Mouse (Mus musculus): ENCODE data around the gene Colca2. TPM values are rescaled to one million over a fixed set of nuclear protein-coding genes. Genes with fewer than 3 reads are reported as not detected.

Colca2 gene
- total RNA-seq, 2 experiments from 2014 or later = 0.89 to 1.6 TPM

DNA sequence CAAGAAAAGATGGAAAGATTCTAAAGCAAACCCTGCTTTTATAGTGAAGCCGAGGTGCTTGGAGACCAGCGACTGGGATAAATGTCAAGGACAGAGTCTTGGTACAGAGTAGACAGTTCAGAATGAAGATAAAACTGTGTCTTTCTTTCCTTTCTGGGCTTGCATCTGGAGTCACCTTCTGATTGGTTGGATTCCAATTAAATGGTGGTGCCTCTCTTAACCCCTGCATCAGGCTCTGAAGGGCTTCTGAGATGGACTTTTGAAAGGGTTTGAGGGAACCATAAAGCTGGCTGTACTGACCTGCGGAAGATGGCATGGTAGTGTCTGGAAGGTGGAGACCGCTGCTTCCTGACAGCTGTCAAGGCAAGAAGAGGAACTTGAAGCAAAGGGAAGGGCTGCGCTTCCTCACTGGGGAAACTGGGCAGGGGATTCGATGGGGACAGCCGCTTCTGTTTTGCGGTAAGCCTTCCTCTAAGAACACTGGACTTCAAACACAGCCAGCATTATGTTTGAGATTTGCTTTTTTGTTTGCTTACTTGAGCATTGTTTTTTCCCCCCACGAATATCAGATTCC lies 4.7 kb downstream of the Colca2 start:
- intact Hi-C loops (cut with DNase I) = no loop called here
- DNase-seq = no peak

DNA sequence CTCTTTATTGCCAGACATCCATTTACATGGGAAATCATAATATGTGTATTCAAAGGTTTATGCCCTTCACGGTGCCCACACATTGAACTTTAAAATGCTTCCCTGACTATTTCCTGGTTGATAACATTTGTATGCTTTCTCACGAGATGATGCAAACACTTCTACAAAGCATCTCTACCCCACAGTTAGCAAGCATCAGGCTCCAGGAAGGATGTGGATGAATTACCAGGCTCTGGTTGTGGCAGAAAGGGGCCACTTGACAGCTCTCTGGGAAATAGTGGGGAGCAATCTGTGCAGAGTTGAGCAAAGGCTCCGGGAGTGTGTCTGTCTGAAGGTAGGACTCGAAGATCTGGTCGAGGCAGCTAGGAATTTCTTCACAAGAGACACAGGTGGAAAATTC lies 6.3 kb downstream of the Colca2 start:
- DNase-seq = no peak
- intact Hi-C loops (cut with DNase I) = no loop called here

DNA sequence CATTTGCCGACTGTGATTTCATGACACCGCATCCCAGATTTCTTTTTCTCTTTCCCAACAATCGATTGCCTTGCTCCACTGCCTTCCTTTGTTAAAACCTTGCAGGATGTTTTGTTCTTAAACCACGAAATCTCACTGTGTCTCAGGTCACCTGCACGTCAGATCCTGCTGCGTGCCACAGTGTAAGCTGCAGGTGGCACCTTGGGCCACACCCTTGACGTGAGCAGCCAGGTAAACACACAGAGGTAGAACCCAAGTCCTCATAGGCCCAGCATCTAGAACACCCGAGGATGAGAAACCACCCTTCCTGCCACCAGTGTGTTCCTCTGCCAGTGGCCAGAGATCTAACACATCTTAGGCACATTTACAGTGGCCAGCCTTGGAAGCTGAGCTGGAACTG lies 7.3 kb downstream of the Colca2 start:
- intact Hi-C loops (cut with DNase I) = no loop called here
- DNase-seq = no peak

DNA sequence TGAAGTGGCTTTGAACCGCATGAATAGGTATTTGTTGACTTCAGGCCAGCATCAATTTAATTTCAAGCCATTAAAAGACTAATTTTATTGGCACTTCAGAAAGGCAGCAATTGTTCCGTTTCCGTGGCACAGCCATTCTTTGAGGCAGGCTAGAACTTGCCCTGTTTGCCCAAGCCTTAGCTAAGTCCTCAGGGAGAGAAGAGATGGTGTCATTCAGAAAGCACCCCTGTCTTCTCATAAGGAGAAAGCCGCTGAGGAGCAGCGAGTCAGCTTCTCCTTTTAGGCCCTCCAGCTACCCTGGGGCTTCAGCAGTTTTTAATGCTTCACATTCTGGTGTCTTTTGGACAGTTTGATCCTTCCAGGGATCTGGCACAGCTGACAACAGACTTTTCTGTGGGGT lies 9.5 kb downstream of the Colca2 start:
- DNase-seq = no peak
- intact Hi-C loops (cut with DNase I) = no loop called here

DNA sequence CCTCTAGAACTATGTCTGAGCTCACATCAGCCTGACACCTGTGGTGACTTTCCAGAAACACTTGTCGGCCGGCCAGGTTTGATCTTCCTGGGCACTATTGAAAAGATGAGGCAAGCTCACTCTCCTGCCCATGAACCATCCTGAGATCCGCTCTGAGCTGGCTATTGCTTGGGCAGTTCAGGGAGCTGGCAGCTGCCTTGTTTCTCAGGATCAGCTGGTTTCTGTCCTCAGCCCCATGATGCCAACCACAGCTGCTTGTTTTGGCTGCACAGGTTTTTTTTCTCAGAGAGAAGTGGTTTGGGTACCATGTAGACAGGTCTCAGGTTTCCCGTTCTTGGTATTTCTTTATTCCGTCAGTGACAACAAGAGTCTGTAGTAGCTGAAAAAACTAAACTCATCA lies 19.9 kb downstream of the Colca2 start:
- no peak for DNase-seq
- intact Hi-C loops (cut with DNase I) = no loop called here

DNA sequence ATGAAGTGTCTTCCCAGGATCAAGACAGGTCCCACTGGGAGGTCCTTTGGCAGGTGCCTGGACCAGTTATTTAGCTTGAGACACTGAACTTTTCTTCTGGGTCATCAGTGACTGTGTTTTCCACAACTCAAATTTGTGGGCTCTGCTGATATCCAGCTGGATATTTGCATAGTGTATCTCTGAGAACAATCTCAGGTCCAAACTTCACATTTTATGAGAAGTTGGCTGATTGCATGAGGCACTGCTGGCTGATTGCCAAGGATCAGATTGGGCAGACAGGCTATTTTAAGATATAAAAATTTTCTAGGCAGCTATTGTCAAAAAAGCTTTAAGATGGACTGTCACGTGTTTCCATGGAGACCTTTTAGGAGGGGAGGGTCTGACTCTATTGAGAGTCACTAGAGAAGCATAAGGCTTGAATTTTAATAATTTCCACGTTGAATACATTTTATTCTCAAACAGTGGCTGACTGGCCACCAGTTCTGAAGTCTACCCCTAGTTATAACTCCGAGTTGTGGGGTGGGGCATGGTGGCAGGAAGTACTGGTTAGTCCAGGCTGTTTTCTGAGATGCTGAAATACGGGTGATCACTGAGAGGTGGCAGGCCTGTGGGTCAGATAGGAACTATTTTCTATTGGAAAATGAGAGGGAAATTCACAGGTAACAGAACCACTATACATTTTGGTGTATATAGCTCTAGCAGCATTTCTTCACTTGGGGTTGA lies 21.4 kb downstream of the Colca2 start:
- no peak for DNase-seq
- intact Hi-C loops (cut with DNase I) = no loop called here

DNA sequence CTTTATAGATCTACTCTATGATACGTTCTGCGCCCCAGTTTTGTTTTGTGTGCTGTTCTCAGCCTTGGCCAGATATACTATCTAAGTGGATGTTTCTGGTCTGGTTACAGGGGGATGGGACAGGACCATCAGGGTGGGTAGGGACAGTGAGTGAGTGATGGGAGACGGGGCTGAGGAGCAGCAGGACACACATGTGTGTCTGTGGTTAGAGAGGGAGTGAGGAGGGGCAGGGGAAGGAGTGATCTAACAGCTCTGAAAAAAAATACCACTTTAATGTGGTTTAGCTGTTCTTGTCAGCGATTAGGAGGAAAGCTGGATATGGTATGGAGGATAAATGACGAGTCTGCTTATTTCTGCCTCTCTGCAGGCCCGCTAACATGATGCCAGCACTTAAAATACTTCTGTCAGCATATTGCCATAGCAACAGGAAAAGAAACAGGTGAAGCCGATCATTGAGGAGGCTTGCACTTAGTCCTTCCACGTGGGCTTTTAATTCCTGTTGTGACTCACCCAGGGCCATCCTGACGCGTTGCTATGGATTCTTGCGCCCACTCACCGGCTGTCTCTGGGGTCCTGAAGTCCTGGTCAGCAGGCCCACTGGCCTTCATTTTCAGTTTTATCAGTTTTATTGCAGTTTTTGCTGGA lies 39.5 kb downstream of the Colca2 start:
- no peak for DNase-seq
- intact Hi-C loops (cut with DNase I) = no loop called here

DNA sequence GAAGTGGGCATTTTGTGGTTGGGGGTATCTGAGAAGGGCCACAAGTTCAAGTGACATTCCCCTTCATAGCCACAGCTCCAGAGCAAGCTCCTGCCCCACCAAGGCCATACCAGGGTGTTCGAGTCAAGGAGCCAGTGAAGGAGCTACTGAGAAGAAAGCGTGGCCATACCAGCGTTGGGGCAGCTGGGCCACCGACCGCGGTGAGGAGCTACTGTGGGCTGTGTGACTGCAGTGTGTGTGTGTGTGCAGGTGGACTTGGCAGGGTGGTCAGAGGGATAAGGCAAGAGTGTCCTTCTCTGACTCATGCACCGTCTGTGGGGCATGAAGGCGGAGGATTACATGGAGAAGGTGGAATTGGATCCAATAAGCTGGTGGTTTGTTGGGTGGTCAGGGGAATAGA lies 46.2 kb downstream of the Colca2 start:
- intact Hi-C loops (cut with DNase I) = no loop called here
- DNase-seq = no peak

DNA sequence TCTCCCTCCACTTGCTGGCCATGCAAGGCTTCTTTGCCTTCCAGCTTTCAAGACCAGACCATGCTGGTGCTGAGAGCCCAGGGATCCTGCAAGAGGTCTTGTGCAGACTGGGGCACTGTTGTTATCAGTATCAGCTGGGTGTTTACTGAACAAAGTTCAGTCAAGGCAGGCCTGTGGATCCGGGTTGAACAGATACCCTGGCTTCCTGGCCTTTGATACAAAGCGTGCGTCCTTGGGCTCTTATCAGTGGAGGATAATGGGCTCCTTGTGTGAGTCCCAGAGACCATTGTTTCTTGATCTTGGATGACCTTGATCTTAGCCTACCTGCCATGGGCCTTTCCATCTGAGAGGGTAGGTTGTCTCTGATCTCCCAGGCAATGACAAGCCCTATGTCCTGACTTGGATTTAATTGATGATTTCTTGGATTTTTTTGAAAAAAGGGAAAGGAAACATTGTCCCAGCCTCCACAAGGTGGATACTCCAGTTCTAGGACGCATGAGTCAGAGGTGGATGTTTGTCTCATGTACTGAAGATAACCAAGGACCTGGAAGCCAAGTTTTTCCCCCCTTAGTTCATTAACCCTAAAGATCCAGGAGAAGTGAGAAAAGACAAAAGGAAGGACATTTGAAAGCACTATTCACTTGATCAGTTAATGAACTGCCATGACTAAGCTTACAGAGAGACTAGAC lies 47.5 kb downstream of the Colca2 start:
- no peak for DNase-seq
- intact Hi-C loops (cut with DNase I) = no loop called here

DNA sequence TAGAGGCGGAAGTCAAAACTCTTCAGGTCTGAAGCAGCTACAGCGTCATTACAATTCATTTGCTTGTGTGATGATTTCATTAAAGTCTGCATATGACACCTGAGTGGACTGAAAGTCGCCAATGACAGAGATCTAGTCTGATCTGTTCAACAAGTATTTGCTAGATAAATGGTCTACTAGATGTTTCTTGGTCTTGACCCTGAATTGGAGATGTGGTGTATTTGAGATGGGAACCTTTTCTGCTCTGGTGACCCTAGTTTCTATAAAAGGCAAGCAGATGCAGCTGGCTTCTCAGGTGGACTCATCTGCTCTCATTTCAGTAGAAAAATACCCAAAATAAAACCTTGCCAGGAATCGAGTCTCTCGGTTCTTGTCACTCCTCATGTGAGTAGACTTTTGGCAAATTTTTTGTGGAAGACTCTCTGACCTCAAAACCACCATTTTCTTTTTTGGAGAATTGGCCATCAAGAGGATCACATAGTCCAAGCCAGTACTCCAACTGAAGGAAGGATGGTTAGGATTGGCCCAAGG lies 52.7 kb downstream of the Colca2 start:
- intact Hi-C loops (cut with DNase I) = no loop called here
- DNase-seq = no peak

Other genes with a start within 250 kb of the Colca2 start
- gene Btg4, start 217.7 kb downstream of the Colca2 start, total RNA-seq (2021) = not detected
- gene Layn, start 201.5 kb downstream of the Colca2 start, total RNA-seq (2021) = 1 to 10 TPM; 6.5 to 6.9 TPM
- not detected for gene 4833427G06Rik, start 176.5 kb downstream of the Colca2 start, total RNA-seq (2021)
- not detected for gene Gm32742, start 113.1 kb downstream of the Colca2 start, total RNA-seq (2021)
- under 1 TPM; 0.35 to 0.50 TPM for gene Pou2af1, start 64.9 kb downstream of the Colca2 start, total RNA-seq (2021)
- not detected for gene 1810046K07Rik, start 50.3 kb upstream of the Colca2 start, total RNA-seq (2021)

Measured in heart, postnatal 36 days (tissue).